Mouse (Mus musculus) left cerebral cortex, adult 18-20 months (tissue): ENCODE measurements at regions not wholly inside any gene's neighbourhood (a gene's known extent, or its start where the extent isn't known, plus 50 kb on each side); places are given as distances from the start of the nearest gene placed in this dataset.

Source experiments
- DNase-seq, 2 experiments: peaks; one replicate each; pipeline ENCODE4 v3.0.0; 2021 to 2022; ENCODE audit warnings: low spot score in 2 of 2, mixed read lengths in 1 of 2

- peak in 1 of 2 experiments; percentile 2 for DNase-seq
These were observed 140.9 kb upstream of the Cts3 start for GRCm38 (mm10) chr13:61710823-61711222.

- no peak for DNase-seq
These were observed 95.8 kb upstream of the Cts3 start for GRCm38 (mm10) chr13:61665729-61666128.
